Mouse (Mus musculus) left cerebral cortex, postnatal 36 days (tissue): ENCODE measurements at regions not wholly inside any gene's neighbourhood (a gene's known extent, or its start where the extent isn't known, plus 50 kb on each side); places are given as distances from the start of the nearest gene placed in this dataset.

Source experiments
- DNase-seq, 2 experiments: peaks; one replicate each; pipeline ENCODE4 v3.0.0; 2021 to 2022; ENCODE audit warnings: low spot score in 2 of 2, mixed read lengths in 1 of 2
- intact Hi-C: fragments of 180-260 bp; cut with DNase I; formaldehyde crosslinking; loops from one replicate; pipeline ENCODE4 v1.15.1; 2025

- intact Hi-C loops, result no loop called here
- DNase-seq, result no peak
Observed at GRCm38 (mm10) chr4:106249028-106249782, 66.8 kb upstream of the Usp24 start.

GRCm38 (mm10) chr4:106250048-106250447 is 66.0 kb upstream of the Usp24 start:
- no peak for DNase-seq
- intact Hi-C loops, result no loop called here

GRCm38 (mm10) chr4:106251430-106251829 is 64.6 kb upstream of the Usp24 start:
- intact Hi-C loops, result no loop called here
- no peak for DNase-seq

- intact Hi-C loops, result no loop called here
- no peak for DNase-seq
Observed at GRCm38 (mm10) chr4:106252946-106253345, 63.1 kb upstream of the Usp24 start.

GRCm38 (mm10) chr4:106254761-106255475 is 61.1 kb upstream of the Usp24 start:
- no peak for DNase-seq

GRCm38 (mm10) chr4:106255959-106256609 is 59.9 kb upstream of the Usp24 start:
- intact Hi-C loops, result no loop called here
- DNase-seq, result peak; percentile 23 to 24

More at GRCm38 (mm10) chr4:106254761-106255475, 61.1 kb upstream of the Usp24 start:
- intact Hi-C loops, result no loop called here

GRCm38 (mm10) chr4:106261404-106261803 is 54.6 kb upstream of the Usp24 start:
- intact Hi-C loops, result no loop called here
- no peak for DNase-seq

- peak; percentile 14 to 19 for DNase-seq
- intact Hi-C loops, result no loop called here
Observed at GRCm38 (mm10) chr4:106261901-106262560, 54.0 kb upstream of the Usp24 start.

- intact Hi-C loops, result no loop called here
- DNase-seq, result no peak
Observed at GRCm38 (mm10) chr4:106262751-106263725, 53.0 kb upstream of the Usp24 start.
